Mouse (Mus musculus): ENCODE measurements around the gene Tradd. TPM values are rescaled to one million over a fixed set of nuclear protein-coding genes. Genes with fewer than 3 reads are reported as not detected.
A peak's percentile ranks its signal among the peaks of the same experiment; 100 is the strongest.

Gene Tradd
- polyA plus RNA-seq, 1 experiment, result 7.9 TPM

DNA sequence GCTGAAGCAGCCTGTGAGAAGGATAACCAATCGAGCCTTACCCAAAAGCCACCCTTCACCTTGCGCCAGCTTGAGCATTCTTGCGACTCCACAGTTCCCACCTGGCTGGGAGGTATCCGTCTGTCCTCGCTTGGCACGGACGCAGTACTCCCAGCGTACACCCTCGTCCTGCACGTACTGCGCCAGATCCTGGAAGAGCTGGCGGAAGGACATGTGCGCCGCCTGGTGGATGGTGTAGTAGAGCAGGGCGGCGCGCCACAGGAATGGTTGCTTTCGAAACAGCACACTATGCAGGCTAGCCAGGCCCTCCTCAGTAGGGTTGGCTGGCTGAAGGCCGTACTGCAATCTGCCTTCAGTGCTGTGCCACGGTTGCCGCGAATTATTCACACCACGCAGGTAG is 18.7 kb upstream of the Tradd start:
- TF ChIP-seq CTCF (IDR thresholded peaks at IDR 0.05; ENCODE audit: borderline replicate concordance, extremely low read depth, insufficient read depth, insufficient read length), result peak; percentile 59
- no peak for TF ChIP-seq POLR2A (IDR thresholded peaks at IDR 0.05; ENCODE audit: borderline replicate concordance, extremely low read depth, insufficient read depth, insufficient read length, poor library complexity, severe bottlenecking)
- DNase-seq (ENCODE audit: low read depth), result no peak

- TF ChIP-seq POLR2A (IDR thresholded peaks at IDR 0.05; ENCODE audit: borderline replicate concordance, extremely low read depth, insufficient read depth, insufficient read length, poor library complexity, severe bottlenecking) (no peak), CTCF (IDR thresholded peaks at IDR 0.05; ENCODE audit: borderline replicate concordance, extremely low read depth, insufficient read depth, insufficient read length) (no peak)
Measured at GRCm38 (mm10) chr8:105282239-105282638, 17.8 kb upstream of the Tradd start.

GRCm38 (mm10) chr8:105281821-105282220 is 17.4 kb upstream of the Tradd start:
- DNase-seq (ENCODE audit: low read depth), result no peak
- no peak for TF ChIP-seq CTCF (IDR thresholded peaks at IDR 0.05; ENCODE audit: borderline replicate concordance, extremely low read depth, insufficient read depth, insufficient read length)

More at GRCm38 (mm10) chr8:105282239-105282638, 17.8 kb upstream of the Tradd start:
- no peak for DNase-seq (ENCODE audit: low read depth)

DNA sequence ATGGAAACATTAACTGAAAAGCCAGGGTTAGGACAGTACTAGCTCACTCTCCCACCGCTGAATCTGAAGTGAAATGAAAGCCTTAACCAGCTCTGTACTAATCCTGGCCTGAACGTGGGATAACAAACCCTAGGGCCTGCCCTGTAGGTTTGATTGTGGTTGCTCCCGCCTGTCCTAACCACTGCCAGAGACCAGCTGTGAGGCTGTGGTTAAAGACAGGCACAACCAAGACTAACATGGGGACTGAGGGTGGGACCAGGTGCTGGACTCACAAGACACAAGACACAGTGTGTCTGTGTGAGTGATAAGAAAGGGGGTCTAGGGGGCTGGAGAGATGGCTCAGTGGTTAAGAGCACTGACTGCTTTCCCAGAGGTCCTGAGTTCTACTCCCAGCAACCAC is 16.2 kb upstream of the Tradd start:
- TF ChIP-seq POLR2A (IDR thresholded peaks at IDR 0.05; ENCODE audit: borderline replicate concordance, extremely low read depth, insufficient read depth, insufficient read length, poor library complexity, severe bottlenecking) (no peak), CTCF (IDR thresholded peaks at IDR 0.05; ENCODE audit: borderline replicate concordance, extremely low read depth, insufficient read depth, insufficient read length) (no peak)
- no peak for DNase-seq (ENCODE audit: low read depth)

DNA sequence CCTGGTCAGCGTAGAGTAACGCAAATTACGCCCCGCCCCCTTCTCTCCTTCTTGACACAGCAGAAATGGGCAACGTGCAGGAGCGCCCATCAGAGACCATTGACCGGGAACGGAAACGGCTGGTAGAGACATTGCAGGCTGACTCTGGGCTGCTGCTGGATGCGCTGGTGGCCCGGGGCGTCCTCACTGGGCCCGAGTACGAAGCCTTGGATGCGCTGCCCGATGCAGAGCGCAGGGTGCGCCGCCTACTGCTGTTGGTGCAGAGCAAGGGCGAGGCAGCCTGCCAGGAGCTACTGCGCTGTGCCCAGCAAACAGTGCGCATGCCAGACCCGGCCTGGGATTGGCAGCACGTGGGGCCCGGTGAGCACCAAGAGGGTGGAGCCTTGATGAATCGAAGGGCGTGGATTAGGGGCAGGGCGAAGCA is 14.5 kb upstream of the Tradd start:
- peak; percentile 89 for DNase-seq (ENCODE audit: low read depth)
- no peak for TF ChIP-seq CTCF (IDR thresholded peaks at IDR 0.05; ENCODE audit: borderline replicate concordance, extremely low read depth, insufficient read depth, insufficient read length)
- TF ChIP-seq POLR2A (IDR thresholded peaks at IDR 0.05; ENCODE audit: borderline replicate concordance, extremely low read depth, insufficient read depth, insufficient read length, poor library complexity, severe bottlenecking), result no peak

DNA sequence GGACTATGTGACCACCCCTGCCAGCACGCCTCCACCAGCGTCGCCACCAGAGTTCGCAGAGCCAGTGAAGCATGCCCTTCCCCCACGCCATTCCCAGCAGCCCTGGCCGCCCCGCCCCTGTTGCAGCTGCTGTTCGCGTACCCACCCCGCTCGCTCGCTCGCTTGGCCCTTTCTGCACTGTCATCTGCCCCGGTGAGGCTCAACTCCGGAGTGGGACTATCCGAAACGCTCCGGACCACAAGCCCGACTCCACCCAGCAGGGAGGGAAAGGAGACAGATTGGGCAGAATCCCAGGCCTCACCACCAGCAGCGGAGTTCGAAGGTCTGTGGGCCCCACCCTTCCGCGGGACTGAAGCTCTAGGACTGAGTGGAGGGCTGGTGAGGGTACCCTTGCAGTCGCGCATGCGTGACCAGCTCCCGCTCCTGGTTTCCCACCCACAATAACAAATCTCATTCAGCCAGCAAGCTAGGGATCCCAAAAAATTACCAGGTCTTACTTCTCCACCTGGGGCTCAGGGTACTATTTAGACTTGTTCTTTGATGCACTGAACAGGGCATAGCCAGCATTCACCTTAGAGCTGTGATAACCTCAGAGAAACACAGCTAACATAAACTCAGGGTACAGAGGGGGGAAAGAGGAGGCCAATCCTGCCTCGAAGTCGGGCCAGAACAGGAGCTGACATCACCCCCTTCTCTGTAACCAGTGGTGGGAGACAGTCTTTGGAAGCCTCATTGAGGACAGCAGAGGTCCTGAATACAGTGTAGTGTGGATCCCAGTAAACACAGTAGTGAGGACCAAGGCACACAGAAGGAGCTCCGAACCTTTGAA is 12.1 kb upstream of the Tradd start:
- DNase-seq (ENCODE audit: low read depth), result peak; percentile 73
- TF ChIP-seq POLR2A (IDR thresholded peaks at IDR 0.05; ENCODE audit: borderline replicate concordance, extremely low read depth, insufficient read depth, insufficient read length, poor library complexity, severe bottlenecking), result no peak
- TF ChIP-seq CTCF (IDR thresholded peaks at IDR 0.05; ENCODE audit: borderline replicate concordance, extremely low read depth, insufficient read depth, insufficient read length), result no peak

DNA sequence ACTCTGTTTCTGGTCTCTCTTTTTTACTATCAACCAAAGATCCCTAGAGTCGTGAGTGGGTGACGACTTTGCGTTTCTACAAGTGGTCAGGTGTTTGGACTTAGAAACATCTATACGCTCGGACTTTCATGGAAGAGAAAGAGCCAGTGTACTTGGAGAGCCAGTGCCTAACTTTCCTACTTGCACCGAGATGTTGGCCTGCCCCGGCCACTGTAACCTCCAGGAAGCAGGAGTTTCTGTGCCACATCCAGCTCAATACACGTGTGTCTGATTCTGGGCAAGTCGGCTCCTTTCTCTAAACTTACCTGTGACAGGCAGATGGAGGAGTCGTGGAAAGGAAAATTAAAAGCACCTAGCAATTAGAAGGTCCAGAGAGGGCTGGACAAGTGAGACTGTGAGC is 11.4 kb upstream of the Tradd start, which contains the start of gene Nol3:
Nol3 (plus strand) TSS at position 301 of the 400 bp plus-strand sequence.
- DNase-seq (ENCODE audit: low read depth), result no peak
- TF ChIP-seq POLR2A (IDR thresholded peaks at IDR 0.05; ENCODE audit: borderline replicate concordance, extremely low read depth, insufficient read depth, insufficient read length, poor library complexity, severe bottlenecking), result no peak
- no peak for TF ChIP-seq CTCF (IDR thresholded peaks at IDR 0.05; ENCODE audit: borderline replicate concordance, extremely low read depth, insufficient read depth, insufficient read length)

GRCm38 (mm10) chr8:105275387-105275786 is 11.0 kb upstream of the Tradd start:
- TF ChIP-seq CTCF (IDR thresholded peaks at IDR 0.05; ENCODE audit: borderline replicate concordance, extremely low read depth, insufficient read depth, insufficient read length) (no peak), POLR2A (IDR thresholded peaks at IDR 0.05; ENCODE audit: borderline replicate concordance, extremely low read depth, insufficient read depth, insufficient read length, poor library complexity, severe bottlenecking) (no peak)
- no peak for DNase-seq (ENCODE audit: low read depth)

GRCm38 (mm10) chr8:105270916-105271186 is 6.4 kb upstream of the Tradd start:
- TF ChIP-seq POLR2A (IDR thresholded peaks at IDR 0.05; ENCODE audit: borderline replicate concordance, extremely low read depth, insufficient read depth, insufficient read length, poor library complexity, severe bottlenecking), result no peak
- TF ChIP-seq CTCF (IDR thresholded peaks at IDR 0.05; ENCODE audit: borderline replicate concordance, extremely low read depth, insufficient read depth, insufficient read length), result no peak
- DNase-seq (ENCODE audit: low read depth), result no peak

DNA sequence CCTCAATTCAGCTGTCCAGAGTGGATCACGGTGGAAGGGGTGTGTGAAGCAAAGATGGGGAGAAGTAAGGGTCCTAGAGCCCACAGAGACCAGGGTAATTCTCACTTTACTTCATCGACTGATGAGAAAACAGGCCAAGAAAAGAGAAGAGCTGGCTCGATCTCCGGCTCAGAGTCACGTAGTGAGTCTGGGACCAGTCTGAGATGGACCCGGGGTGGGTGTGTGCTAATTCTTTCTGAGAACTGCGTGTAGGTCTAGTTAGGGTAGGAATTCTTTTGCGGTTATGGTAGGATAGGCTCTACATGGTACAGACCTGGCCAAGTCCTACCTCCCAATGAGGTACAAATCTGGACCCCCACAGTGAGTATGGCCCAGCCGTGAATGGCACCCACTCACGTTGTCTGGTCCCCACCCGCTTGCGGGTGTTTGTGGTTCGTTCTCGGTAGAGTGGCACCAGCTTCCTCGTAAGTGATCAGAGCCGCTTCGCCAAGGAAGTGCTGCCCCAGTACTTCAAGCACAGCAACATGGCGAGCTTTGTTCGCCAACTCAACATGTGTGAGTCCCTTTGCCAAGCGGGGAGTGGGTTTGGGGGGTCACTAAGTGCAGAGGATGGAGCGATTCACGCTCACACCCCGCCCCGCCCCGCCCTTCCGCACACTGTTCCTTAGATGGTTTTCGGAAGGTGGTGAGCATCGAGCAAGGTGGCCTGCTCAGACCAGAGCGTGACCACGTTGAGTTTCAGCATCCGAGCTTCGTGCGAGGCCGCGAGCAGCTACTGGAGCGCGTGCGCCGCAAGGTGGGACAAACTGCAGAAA is 5.9 kb upstream of the Tradd start:
- TF ChIP-seq CTCF (IDR thresholded peaks at IDR 0.05; ENCODE audit: borderline replicate concordance, extremely low read depth, insufficient read depth, insufficient read length) (no peak), POLR2A (IDR thresholded peaks at IDR 0.05; ENCODE audit: borderline replicate concordance, extremely low read depth, insufficient read depth, insufficient read length, poor library complexity, severe bottlenecking) (no peak)
- DNase-seq (ENCODE audit: low read depth), result no peak

DNA sequence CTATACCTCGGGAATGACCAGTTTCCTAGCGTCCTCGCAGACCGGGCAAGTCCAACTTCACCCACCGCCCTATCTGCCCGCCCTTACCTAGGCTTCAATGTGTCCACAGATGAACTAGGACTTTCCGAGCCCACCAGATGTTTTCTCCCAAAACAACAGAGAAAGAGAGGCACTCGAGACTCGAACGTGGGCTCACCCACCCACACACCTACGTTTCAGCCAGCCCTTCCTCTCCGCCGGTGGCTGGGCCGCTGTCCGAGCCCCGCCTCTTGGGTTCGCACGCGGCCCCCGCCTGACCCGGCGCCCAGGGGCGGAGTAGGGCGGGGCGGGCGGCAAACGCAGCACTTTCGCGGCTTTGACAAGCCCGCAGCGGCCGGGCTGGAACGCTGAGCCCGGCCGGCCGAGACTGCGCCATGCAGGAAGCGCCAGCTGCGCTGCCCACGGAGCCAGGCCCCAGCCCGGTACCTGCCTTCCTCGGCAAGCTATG is 5.1 kb upstream of the Tradd start, which contains the start of gene Hsf4:
Hsf4 (plus strand) TSS at position 341 of the 487 bp plus-strand sequence.
- TF ChIP-seq POLR2A (IDR thresholded peaks at IDR 0.05; ENCODE audit: borderline replicate concordance, extremely low read depth, insufficient read depth, insufficient read length, poor library complexity, severe bottlenecking) (no peak), CTCF (IDR thresholded peaks at IDR 0.05; ENCODE audit: borderline replicate concordance, extremely low read depth, insufficient read depth, insufficient read length) (no peak)
- DNase-seq (ENCODE audit: low read depth), result no peak
